Mouse (Mus musculus) thymus, postnatal 0 days (tissue): Measurements from ENCODE around the gene Myh4. TPM values are rescaled to one million over a fixed set of nuclear protein-coding genes. Genes with fewer than 3 reads are reported as not detected.

ENCODE experiments used
- DNase-seq: peaks from one replicate; pipeline ENCODE4 v3.0.0-alpha.2; 2015; ENCODE audit warnings: low spot score
- polyA plus RNA-seq: library from polyadenylated mRNA; unstranded; fragments of >200 nt; fragmentation: Nextera tagmentation; extraction: Ambion mirVana; gene quantifications from 2 replicates; pipeline ENCODE4 v1.2.1, GENCODE M21; 2015

Gene Myh4
- polyA plus RNA-seq, result 0.31 and 0.40 TPM in 2 replicates

DNA sequence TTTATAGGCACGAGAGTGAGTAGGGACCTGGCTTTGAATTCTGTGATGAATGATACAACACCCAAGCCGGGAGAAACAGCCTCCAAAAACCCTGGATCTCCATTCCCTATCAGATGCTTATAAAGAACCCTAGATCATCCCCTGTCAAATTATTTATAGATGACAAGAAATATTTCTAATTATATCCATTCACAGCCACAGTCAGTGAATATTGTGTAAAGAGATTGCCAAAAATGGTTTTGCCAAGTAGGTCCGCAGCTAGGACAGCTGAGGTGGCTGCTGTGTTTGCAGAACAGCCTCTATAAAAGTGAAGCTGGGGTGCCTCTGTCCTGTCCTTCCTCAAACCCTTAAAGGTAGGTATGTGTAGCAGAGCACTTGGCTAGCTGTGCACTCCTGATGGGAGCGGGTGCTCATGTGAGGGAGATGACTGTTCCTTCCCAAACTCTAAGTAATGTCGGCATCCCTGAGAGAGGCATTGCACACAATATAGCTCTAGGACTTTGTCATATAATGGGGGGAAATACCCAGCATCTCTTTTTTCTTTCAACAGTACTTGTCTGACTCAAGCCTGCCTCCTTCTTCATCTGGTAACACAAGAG is at the start of gene Myh4:
Gene Myh4 (plus strand): TSS at position 549 of the 599 bp plus-strand sequence.
- DNase-seq, result no peak

- no peak for DNase-seq
Measured at GRCm38 (mm10) chr11:67190316-67190715, 47.5 kb upstream of the Myh4 start.

DNA sequence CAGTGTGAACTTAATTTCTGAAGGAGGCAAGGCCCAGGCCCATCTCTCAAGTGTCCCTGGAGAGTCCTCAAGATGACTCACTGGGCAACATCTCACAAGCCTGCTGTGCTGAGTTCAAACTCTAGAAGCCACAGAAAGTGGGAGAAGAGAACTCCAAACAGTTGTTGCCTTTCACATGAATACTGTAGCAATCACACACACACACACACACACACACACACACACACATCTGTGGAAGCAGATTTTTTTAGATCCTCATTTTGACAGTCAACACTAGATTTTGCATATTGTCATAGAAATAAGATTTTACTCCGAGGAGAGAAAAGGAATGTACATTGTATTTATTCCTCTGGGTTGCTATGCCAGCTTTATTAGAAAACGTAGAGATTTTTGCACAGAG is 47.0 kb upstream of the Myh4 start:
- DNase-seq, result no peak

- no peak for DNase-seq
Measured at GRCm38 (mm10) chr11:67191496-67191895, 46.3 kb upstream of the Myh4 start.

DNA sequence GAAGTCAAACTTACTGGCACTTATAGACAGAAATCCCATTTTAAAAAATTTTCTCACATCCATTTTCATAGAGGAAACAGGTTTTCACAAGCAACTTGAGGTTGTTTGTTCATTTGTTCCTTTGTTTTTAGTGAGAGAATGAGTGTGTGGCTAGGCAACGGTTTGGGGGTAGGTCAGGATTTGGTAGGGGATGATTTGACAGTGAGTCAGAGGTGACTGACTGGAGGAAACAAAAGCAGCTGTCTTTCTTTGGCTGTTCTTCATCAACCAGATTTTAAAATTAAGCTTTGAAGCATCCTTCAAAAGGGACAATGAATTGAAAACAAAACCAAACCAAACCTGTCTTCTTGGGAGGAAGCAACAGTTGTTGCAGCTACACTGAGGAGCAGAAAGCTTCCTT is 38.5 kb upstream of the Myh4 start:
- DNase-seq, result no peak

GRCm38 (mm10) chr11:67199752-67200151 is 38.1 kb upstream of the Myh4 start, which contains the start of gene Myh1:
Myh1 (plus strand) TSS chr11:67200052.
- DNase-seq, result no peak

DNA sequence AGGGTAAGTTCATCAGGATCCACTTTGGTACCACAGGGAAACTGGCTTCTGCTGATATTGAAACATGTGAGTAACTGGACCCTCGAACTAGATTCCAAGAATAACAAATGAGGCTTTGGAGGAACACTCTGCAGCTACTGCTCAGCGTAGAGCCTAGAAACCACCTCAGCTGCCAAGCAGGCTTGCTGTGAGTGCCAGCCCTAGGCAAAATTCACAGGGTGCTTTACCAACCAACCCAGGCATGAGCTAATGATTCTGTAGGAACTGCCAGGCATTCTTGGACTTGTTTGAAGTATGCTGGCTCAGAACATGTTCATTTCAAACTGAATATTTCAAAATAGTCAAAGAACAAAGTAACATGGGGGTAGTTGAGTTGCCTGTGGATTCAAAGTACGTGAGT is 33.1 kb upstream of the Myh4 start:
- DNase-seq, result no peak

GRCm38 (mm10) chr11:67221803-67222202 is 16.0 kb upstream of the Myh4 start:
- DNase-seq, result no peak

DNA sequence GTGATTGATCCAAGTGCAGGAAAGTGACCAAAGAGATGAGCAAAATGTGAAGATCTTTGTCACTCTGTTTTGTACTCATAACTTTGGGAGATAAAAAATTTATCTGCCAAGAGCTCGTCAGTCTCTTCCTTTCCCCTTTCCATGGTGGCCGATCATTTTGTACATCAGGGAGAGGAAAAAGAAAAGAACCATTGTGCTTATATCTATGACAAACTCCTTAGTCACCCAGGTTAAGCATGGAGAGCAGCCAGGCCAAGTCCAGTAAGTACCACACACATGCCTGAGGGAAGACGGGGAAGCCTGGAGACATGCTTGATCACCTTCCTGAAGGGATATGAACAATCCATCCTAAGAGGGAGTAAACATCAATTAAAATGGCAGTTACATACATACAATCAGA is 13.4 kb upstream of the Myh4 start:
- no peak for DNase-seq

GRCm38 (mm10) chr11:67228731-67229130 is 9.1 kb upstream of the Myh4 start:
- no peak for DNase-seq

GRCm38 (mm10) chr11:67229166-67229565 is 8.7 kb upstream of the Myh4 start:
- no peak for DNase-seq

GRCm38 (mm10) chr11:67229946-67230345 is 7.9 kb upstream of the Myh4 start:
- DNase-seq, result no peak

- DNase-seq, result peak; percentile 10
Measured at GRCm38 (mm10) chr11:67235639-67236358, 2.0 kb upstream of the Myh4 start.

DNA sequence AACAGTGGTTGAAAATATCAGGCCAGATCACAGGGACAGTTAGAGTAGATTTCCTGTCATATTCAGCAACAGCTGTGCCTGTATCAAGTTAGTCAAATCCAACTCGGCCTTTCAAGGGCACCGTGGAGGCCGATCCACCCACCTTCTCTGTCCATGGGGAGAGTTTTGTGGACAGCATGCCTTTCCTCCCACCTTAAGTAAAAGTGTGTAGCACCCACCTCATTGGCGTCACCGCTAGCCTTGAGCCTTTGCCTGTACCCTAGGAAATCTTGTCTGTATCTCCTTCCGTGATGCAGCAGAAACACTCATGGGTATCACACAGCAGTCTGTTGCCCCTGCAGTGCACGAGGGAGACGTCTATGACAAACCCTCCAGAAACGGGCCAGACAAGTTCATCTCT is 1.0 kb upstream of the Myh4 start:
- no peak for DNase-seq

GRCm38 (mm10) chr11:67241051-67241450 is 3.2 kb downstream of the Myh4 start:
- DNase-seq, result no peak

- DNase-seq, result no peak
Measured at GRCm38 (mm10) chr11:67253691-67254090, 15.9 kb downstream of the Myh4 start.

DNA sequence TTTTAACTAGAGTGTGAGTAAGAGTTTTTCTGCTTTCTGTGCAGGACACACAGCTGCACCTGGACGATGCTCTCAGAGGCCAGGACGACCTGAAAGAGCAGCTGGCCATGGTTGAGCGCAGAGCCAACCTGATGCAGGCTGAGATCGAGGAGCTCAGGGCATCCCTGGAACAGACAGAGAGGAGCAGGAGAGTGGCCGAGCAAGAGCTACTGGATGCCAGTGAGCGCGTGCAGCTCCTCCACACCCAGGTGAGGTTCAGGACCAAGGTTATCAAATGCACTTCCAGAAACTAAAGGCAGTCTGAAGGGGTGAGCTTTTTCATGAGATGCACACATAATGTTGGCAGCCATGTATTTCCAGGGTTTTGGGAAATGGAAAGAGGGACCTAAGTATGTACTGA is 19.2 kb downstream of the Myh4 start:
- no peak for DNase-seq

GRCm38 (mm10) chr11:67260956-67261355 is 23.1 kb downstream of the Myh4 start:
- no peak for DNase-seq

- no peak for DNase-seq
Measured at GRCm38 (mm10) chr11:67276601-67277174, 38.9 kb downstream of the Myh4 start, which contains the start of gene Myh8. Myh8 (plus strand) TSS chr11:67277124.

- no peak for DNase-seq
Measured at GRCm38 (mm10) chr11:67293440-67293839, 55.6 kb downstream of the Myh4 start.
